Mouse (Mus musculus) bone marrow macrophage, adult 2 months (primary cell): Measurements from ENCODE around the gene Ffar3.

ENCODE experiments used
- CTCF ChIP-seq: IDR thresholded peaks from 2 replicates; pipeline ENCODE4 v1.5.1; 2012; ENCODE audit warnings: low read depth, mild to moderate bottlenecking, low read length, moderate library complexity
- POLR2A ChIP-seq: IDR thresholded peaks from 2 replicates; pipeline ENCODE4 v1.6.1; 2012; ENCODE audit warnings: mild to moderate bottlenecking, low read depth, low read length, borderline replicate concordance

GRCm38 (mm10) chr7:30823675-30824074 lies 32.3 kb downstream of the Ffar3 start, which contains the start of gene Ffar2:
- TF ChIP-seq CTCF (no peak), POLR2A (no peak)
